Mouse (Mus musculus): ENCODE data around the gene Cdx4.

DNA sequence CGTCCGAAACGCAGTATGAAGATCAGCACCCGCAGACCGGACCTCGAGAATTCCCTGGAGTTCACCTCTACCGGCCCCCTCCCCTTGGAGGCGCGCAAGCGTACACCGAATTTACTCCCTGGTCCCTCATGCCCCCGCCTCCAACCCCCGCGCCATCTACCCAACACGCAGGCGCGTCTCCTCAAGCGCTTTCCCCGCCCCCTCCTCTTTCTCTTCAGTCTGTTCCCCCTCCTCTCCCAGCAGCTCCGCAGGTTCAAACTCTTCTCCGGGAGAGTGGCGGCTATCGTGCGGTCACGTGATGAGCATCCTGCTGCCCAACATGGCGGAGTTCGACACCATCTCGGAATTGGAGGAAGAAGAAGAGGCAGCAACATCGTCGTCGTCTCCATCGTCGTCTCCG, 35.1 kb downstream of the Cdx4 start, which contains the start of gene Chic1:
- TF ChIP-seq CTCF (IDR thresholded peaks at IDR 0.05; ENCODE audit: low read depth) (no peak), EP300 (IDR thresholded peaks at IDR 0.05; ENCODE audit: low read depth) (no peak)
